Mouse (Mus musculus) ES-E14 (cell line): ENCODE data around the gene Ywhab. TPM values are rescaled to one million over a fixed set of nuclear protein-coding genes. Genes with fewer than 3 reads are reported as not detected.
A peak's percentile ranks its signal among the peaks of the same experiment; 100 is the strongest.

Source experiments
- DNase-seq: peaks from one replicate; pipeline ENCODE4 v3.0.0-alpha.2; 2013; ENCODE audit warnings: low read depth, low spot score
- H3K27ac ChIP-seq: 2 replicates; pipeline ENCODE4 v1.5.1; 2012; ENCODE audit warnings: low read depth, mild to moderate bottlenecking, low read length, moderate library complexity, mixed read lengths; ENCODE audit not compliant: poor library complexity, insufficient read depth, severe bottlenecking
- H3K36me3 ChIP-seq: 2 replicates; pipeline ENCODE4 v1.6.1; 2012; ENCODE audit warnings: mild to moderate bottlenecking, low read length, moderate library complexity, mixed read lengths; ENCODE audit not compliant: control insufficient read depth, poor library complexity, insufficient read depth, severe bottlenecking
- H3K4me1 ChIP-seq, 2 experiments: fragments of 150-350 bp in 1 of 2; sonication (generic) in 1 of 2; 2 replicates each; pipeline ENCODE4 v1.6.1; 2012; ENCODE audit warnings: low read length in 2 of 2, mild to moderate bottlenecking in 1 of 2, mixed read lengths in 1 of 2; ENCODE audit not compliant: control insufficient read depth in 2 of 2, insufficient read depth in 2 of 2, poor library complexity in 1 of 2
- H3K4me3 ChIP-seq, 2 experiments: fragments of 150-350 bp in 1 of 2; sonication (generic) in 1 of 2; 2 replicates each; pipeline ENCODE4 v1.5.1; 2012; ENCODE audit warnings: low read length in 2 of 2, low read depth in 1 of 2, mild to moderate bottlenecking in 1 of 2, mixed read lengths in 1 of 2; ENCODE audit not compliant: insufficient read depth in 1 of 2, poor library complexity in 1 of 2, severe bottlenecking in 1 of 2
- H3K9ac ChIP-seq: 2 replicates; pipeline ENCODE4 v1.6.1; 2012; ENCODE audit warnings: low read depth, mild to moderate bottlenecking, low read length, mixed read lengths; ENCODE audit not compliant: poor library complexity, insufficient read depth, severe bottlenecking
- H3K9me3 ChIP-seq: fragments of 150-350 bp; sonication (generic); 2 replicates; pipeline ENCODE4 v1.6.1; 2012; ENCODE audit warnings: low read depth, mild to moderate bottlenecking, low read length; ENCODE audit not compliant: control insufficient read depth, insufficient read depth
- CHD2 ChIP-seq: IDR thresholded peaks from 2 replicates; pipeline ENCODE4 v1.6.1; 2014; ENCODE audit warnings: mild to moderate bottlenecking, low read depth, low read length, inconsistent platforms
- HCFC1 ChIP-seq: IDR thresholded peaks from 2 replicates; pipeline ENCODE4 v1.6.1; 2012; ENCODE audit warnings: low read length, inconsistent platforms, borderline replicate concordance; ENCODE audit not compliant: insufficient read depth
- MAFK ChIP-seq: IDR thresholded peaks from 2 replicates; pipeline ENCODE4 v1.6.1; 2014; ENCODE audit warnings: mild to moderate bottlenecking, low read depth, low read length, inconsistent platforms; ENCODE audit not compliant: insufficient read depth
- ZC3H11A ChIP-seq: IDR thresholded peaks from 2 replicates; pipeline ENCODE4 v1.6.1; 2012; ENCODE audit warnings: low read depth, mild to moderate bottlenecking, inconsistent platforms, low read length, borderline replicate concordance
- ZNF384 ChIP-seq: IDR thresholded peaks from 2 replicates; pipeline ENCODE4 v1.6.1; 2012; ENCODE audit warnings: low read depth, low read length, inconsistent platforms
- in situ Hi-C, 2 experiments: fragments of 600-800 bp; cut with MboI; formaldehyde crosslinking; loops; one replicate each; pipeline ENCODE4 v1.15.1; 2025; ENCODE audit warnings: low sequenced_read_pairs in 2 of 2, inconsistent platforms in 1 of 2; ENCODE audit not compliant: unreplicated experiment in 2 of 2
- total RNA-seq: library from RNA; depleted of rRNA; stranded (reverse); fragments of 300-350 nt; gene quantifications from 2 replicates; pipeline ENCODE4 v1.2.3, GENCODE M21; 2012

Gene Ywhab
- total RNA-seq, 1 experiment, result 65.9 TPM

GRCm38 (mm10) chr2:164019943-164020342 is 25.2 kb downstream of the Ywhab start:
- no peak overlapping the region for H3K9ac ChIP-seq
- peaks cover 0 to 5% of the 10 kb centered on the region in 2 experiments; a peak in 1 of 4 replicates for H3K4me1 ChIP-seq
- no peak for DNase-seq
- peaks cover 25% of the 10 kb centered on the region for H3K36me3 ChIP-seq
- no peak overlapping the region for H3K4me3 ChIP-seq
- in situ Hi-C loops, result no loop called here
- H3K27ac ChIP-seq, result no peak overlapping the region
- no peak for TF ChIP-seq HCFC1
- no peaks in the 10 kb centered on the region for H3K9me3 ChIP-seq

- Histone ChIP-seq H3K27ac (no peak overlapping the region), H3K36me3 (peaks cover 10% of the 10 kb centered on the region), H3K9me3 (no peaks in the 10 kb centered on the region), H3K4me1 (peaks cover 0 to 5% of the 10 kb centered on the region in 2 experiments; a peak in 1 of 4 replicates), H3K9ac (no peak overlapping the region), H3K4me3 (no peak overlapping the region)
- no peak for DNase-seq
- no peak for TF ChIP-seq HCFC1
- TF ChIP-seq MAFK, result no peak
- no peak for TF ChIP-seq ZNF384
- no peak for TF ChIP-seq ZC3H11A
- no peak for TF ChIP-seq CHD2
- in situ Hi-C loops, result no loop called here
Measured at GRCm38 (mm10) chr2:164022104-164022503, 27.3 kb downstream of the Ywhab start.

- Histone ChIP-seq H3K9me3 (no peaks in the 10 kb centered on the region), H3K4me3 (peak within 1 kb of the TSS in 1 of 2 experiments; percentile 33; a peak in 1 of 4 replicates), H3K36me3 (no peaks in the 10 kb centered on the region), H3K4me1 (peaks cover 0 to 5% of the 10 kb centered on the region in 2 experiments; a peak in 1 of 4 replicates), H3K9ac (no peak within 1 kb of the TSS), H3K27ac (no peak within 1 kb of the TSS)
- no peak for DNase-seq
- in situ Hi-C loops, result no loop called here
- TF ChIP-seq HCFC1 (no peak), CHD2 (no peak), MAFK (no peak), ZNF384 (no peak), ZC3H11A (no peak)
Measured at GRCm38 (mm10) chr2:164025150-164025549, 30.4 kb downstream of the Ywhab start, which contains the start of gene Pabpc1l. Pabpc1l (plus strand) TSS chr2:164025450.

GRCm38 (mm10) chr2:164031147-164031546 is 36.4 kb downstream of the Ywhab start:
- Histone ChIP-seq H3K9ac (no peak overlapping the region), H3K4me3 (no peak overlapping the region), H3K9me3 (no peaks in the 10 kb centered on the region), H3K27ac (no peak overlapping the region), H3K4me1 (peaks cover 0 to 2% of the 10 kb centered on the region in 2 experiments; a peak in 1 of 4 replicates), H3K36me3 (no peaks in the 10 kb centered on the region)
- TF ChIP-seq MAFK (no peak), HCFC1 (no peak), CHD2 (no peak), ZC3H11A (no peak), ZNF384 (no peak)
- in situ Hi-C loops, result no loop called here
- DNase-seq, result no peak

- H3K4me3 ChIP-seq, result no peak overlapping the region
- no peak overlapping the region for H3K27ac ChIP-seq
- H3K4me1 ChIP-seq, result peaks cover 0 to 2% of the 10 kb centered on the region in 2 experiments; a peak in 1 of 4 replicates
- no peak overlapping the region for H3K9ac ChIP-seq
- in situ Hi-C loops, result no loop called here
- no peaks in the 10 kb centered on the region for H3K9me3 ChIP-seq
- no peak for TF ChIP-seq CHD2
- TF ChIP-seq MAFK, result no peak
- TF ChIP-seq ZNF384, result no peak
- TF ChIP-seq ZC3H11A, result no peak
- TF ChIP-seq HCFC1, result no peak
- no peak for DNase-seq
- H3K36me3 ChIP-seq, result no peaks in the 10 kb centered on the region
Measured at GRCm38 (mm10) chr2:164032973-164033372, 38.2 kb downstream of the Ywhab start.
